Mouse (Mus musculus): ENCODE measurements at regions not wholly inside any gene's neighbourhood (a gene's known extent, or its start where the extent isn't known, plus 50 kb on each side); places are given as distances from the start of the nearest gene placed in this dataset.

DNA sequence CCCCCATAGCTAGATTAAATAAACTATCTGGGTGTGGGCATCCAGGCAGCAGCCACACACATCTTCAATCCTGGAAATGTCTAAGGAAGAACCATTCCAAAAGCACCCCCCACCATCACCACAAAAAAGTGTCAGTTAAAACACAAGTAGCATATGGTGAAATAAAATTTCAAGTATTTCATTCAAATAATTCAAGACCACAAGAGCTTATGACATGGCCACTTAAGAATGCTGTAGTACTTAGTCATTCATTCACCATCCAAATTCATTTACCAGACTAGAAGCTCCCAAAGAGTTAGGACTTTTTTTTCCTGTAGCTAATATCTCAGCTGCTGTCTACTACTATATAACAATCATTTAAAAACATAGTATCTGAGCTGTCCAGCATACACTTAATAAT lies 75.4 kb upstream of the Vgll2 start:
- Histone ChIP-seq H3K4me3 (ENCODE audit: low read depth, low read length) (no peak overlapping the region), H3K9me3 (ENCODE audit: low read length) (no peaks in the 10 kb centered on the region), H3K36me3 (ENCODE audit: insufficient read depth, low read length) (no peaks in the 10 kb centered on the region), H3K9ac (replicated peaks; ENCODE audit: low read length, poor library complexity, severe bottlenecking) (no peak overlapping the region), H3K4me1 (ENCODE audit: insufficient read depth, low read length) (no peaks in the 10 kb centered on the region), H3K27me3 (ENCODE audit: insufficient read depth, low read length) (no peaks in the 10 kb centered on the region), H3K4me2 (ENCODE audit: low read depth, low read length, poor library complexity, severe bottlenecking) (no peak overlapping the region), H3K27ac (ENCODE audit: low read depth, low read length) (no peak overlapping the region)
- no peak for TF ChIP-seq CTCF (IDR thresholded peaks at IDR 0.05)
- no peak for DNase-seq (ENCODE audit: low spot score)
- no peak for ATAC-seq (ENCODE audit: low FRiP score)

DNA sequence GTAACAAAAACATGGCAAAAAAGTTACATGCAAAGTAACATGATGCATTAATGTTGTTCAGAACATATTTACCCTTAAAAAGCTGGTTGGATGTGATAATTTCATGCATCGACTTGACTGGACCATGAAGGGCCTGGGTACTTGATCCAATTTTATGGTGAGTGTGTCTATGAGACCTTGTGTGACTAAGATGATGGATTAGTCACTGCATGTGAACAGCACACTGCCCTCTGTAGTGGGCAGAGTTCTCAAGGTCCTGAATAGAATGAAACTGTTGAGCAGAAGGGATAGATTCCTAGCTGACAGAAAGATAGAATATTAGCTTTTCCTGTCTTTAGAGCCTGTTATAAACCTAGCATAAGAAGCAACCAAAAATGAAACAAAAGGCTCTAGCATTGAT lies 72.3 kb upstream of the Vgll2 start:
- H3K36me3 ChIP-seq (ENCODE audit: insufficient read depth, low read length) = no peaks in the 10 kb centered on the region
- H3K9ac ChIP-seq (replicated peaks; ENCODE audit: low read length, poor library complexity, severe bottlenecking) = no peak overlapping the region
- no peaks in the 10 kb centered on the region for H3K4me1 ChIP-seq (ENCODE audit: insufficient read depth, low read length)
- no peaks in the 10 kb centered on the region for H3K27me3 ChIP-seq (ENCODE audit: insufficient read depth, low read length)
- WGBS = 44% methylated on average over 1 of the region's 1 CpGs
- no peak for ATAC-seq (ENCODE audit: low FRiP score)
- H3K9me3 ChIP-seq (ENCODE audit: low read length) = no peaks in the 10 kb centered on the region
- H3K27ac ChIP-seq (ENCODE audit: low read depth, low read length) = no peak overlapping the region
- no peak overlapping the region for H3K4me2 ChIP-seq (ENCODE audit: low read depth, low read length, poor library complexity, severe bottlenecking)
- no peak overlapping the region for H3K4me3 ChIP-seq (ENCODE audit: low read depth, low read length)
- TF ChIP-seq CTCF (IDR thresholded peaks at IDR 0.05) = no peak
- DNase-seq (ENCODE audit: low spot score) = no peak

DNA sequence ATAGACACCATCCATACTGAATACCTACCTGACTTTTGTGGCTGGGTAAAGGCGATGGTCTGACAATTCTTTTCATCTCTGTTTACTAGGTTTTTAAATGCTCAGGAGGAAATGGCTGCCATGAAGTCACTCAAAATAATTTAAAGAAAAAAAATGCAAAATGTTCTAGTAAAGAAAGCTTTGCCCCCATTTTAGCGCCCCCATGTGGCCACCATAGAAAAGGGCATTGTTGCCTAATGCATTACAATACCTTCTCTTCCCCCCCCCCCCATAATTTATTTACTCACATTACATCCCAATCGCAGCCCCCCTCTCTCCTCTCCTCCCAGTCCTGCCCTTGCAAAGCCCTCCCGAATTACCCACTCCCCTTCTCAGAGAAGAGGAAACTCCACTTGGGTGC lies 70.3 kb upstream of the Vgll2 start:
- no peaks in the 10 kb centered on the region for H3K4me1 ChIP-seq (ENCODE audit: insufficient read depth, low read length)
- no peak overlapping the region for H3K27ac ChIP-seq (ENCODE audit: low read depth, low read length)
- no peaks in the 10 kb centered on the region for H3K9me3 ChIP-seq (ENCODE audit: low read length)
- H3K4me2 ChIP-seq (ENCODE audit: low read depth, low read length, poor library complexity, severe bottlenecking) = no peak overlapping the region
- no peaks in the 10 kb centered on the region for H3K36me3 ChIP-seq (ENCODE audit: insufficient read depth, low read length)
- WGBS = 82% methylated on average over 4 of the region's 4 CpGs
- no peak for TF ChIP-seq CTCF (IDR thresholded peaks at IDR 0.05)
- H3K27me3 ChIP-seq (ENCODE audit: insufficient read depth, low read length) = no peaks in the 10 kb centered on the region
- ATAC-seq (ENCODE audit: low FRiP score) (no peak), DNase-seq (ENCODE audit: low spot score) (no peak)
- H3K9ac ChIP-seq (replicated peaks; ENCODE audit: low read length, poor library complexity, severe bottlenecking) = no peak overlapping the region
- H3K4me3 ChIP-seq (ENCODE audit: low read depth, low read length) = no peak overlapping the region

DNA sequence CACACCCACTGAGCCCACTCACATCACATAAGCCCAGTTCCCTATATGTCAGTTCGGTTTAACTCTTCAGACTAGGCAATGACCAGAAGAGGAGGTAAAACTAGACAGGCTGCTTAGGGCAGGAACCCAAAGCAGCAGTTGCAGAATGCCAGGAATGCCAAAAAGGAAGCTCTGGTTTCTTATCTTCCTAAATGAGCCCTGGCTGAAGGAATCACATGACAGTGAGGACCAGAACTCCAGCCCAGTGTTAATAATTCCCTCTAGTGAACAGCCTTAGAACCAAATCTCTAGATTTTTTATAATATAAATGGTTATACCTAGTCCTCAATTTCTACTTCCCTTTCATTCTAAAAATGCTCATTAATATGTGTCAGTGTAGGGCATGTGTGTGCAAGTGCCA lies 65.8 kb upstream of the Vgll2 start:
- H3K27ac ChIP-seq (ENCODE audit: low read depth, low read length) = no peak overlapping the region
- ATAC-seq (ENCODE audit: low FRiP score) = no peak
- H3K27me3 ChIP-seq (ENCODE audit: insufficient read depth, low read length) = no peaks in the 10 kb centered on the region
- H3K4me1 ChIP-seq (ENCODE audit: insufficient read depth, low read length) = no peaks in the 10 kb centered on the region
- 77% methylated on average over 1 of the region's 1 CpGs for WGBS
- H3K4me3 ChIP-seq (ENCODE audit: low read depth, low read length) = no peak overlapping the region
- no peaks in the 10 kb centered on the region for H3K9me3 ChIP-seq (ENCODE audit: low read length)
- no peak overlapping the region for H3K9ac ChIP-seq (replicated peaks; ENCODE audit: low read length, poor library complexity, severe bottlenecking)
- no peak overlapping the region for H3K4me2 ChIP-seq (ENCODE audit: low read depth, low read length, poor library complexity, severe bottlenecking)
- TF ChIP-seq CTCF (IDR thresholded peaks at IDR 0.05) = no peak
- H3K36me3 ChIP-seq (ENCODE audit: insufficient read depth, low read length) = no peaks in the 10 kb centered on the region
- no peak for DNase-seq (ENCODE audit: low spot score)

DNA sequence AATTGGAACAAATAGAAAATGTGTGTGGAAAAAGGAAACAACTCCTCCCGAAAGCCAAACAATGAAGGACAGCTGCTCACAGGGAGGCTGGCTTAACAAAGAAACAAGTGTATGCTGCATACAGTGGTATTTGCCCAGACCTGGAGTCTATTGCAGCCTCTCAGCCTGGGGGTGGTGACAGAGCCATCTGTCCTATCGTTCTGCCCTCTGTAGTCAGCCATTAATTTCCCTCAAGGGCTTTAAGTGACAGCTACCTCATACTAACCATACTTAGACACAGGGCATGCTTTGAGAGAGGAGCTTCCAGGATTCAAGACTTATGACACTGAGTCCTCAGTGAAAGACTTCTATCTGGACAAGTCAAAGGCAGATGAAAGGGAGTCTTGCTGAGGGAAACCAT lies 60.8 kb upstream of the Vgll2 start:
- Histone ChIP-seq H3K27ac (ENCODE audit: low read depth, low read length) (no peak overlapping the region), H3K36me3 (ENCODE audit: insufficient read depth, low read length) (no peaks in the 10 kb centered on the region), H3K27me3 (ENCODE audit: insufficient read depth, low read length) (no peaks in the 10 kb centered on the region), H3K9me3 (ENCODE audit: low read length) (no peaks in the 10 kb centered on the region), H3K4me1 (ENCODE audit: insufficient read depth, low read length) (no peaks in the 10 kb centered on the region), H3K4me3 (ENCODE audit: low read depth, low read length) (no peak overlapping the region), H3K4me2 (ENCODE audit: low read depth, low read length, poor library complexity, severe bottlenecking) (no peak overlapping the region), H3K9ac (replicated peaks; ENCODE audit: low read length, poor library complexity, severe bottlenecking) (no peak overlapping the region)
- DNase-seq (ENCODE audit: low spot score) (peak; percentile 16), ATAC-seq (ENCODE audit: low FRiP score) (no peak; the same call in 1 of the 2 replicates)
- no peak for TF ChIP-seq CTCF (IDR thresholded peaks at IDR 0.05)
- 13% methylated on average over 2 of the region's 2 CpGs for WGBS

DNA sequence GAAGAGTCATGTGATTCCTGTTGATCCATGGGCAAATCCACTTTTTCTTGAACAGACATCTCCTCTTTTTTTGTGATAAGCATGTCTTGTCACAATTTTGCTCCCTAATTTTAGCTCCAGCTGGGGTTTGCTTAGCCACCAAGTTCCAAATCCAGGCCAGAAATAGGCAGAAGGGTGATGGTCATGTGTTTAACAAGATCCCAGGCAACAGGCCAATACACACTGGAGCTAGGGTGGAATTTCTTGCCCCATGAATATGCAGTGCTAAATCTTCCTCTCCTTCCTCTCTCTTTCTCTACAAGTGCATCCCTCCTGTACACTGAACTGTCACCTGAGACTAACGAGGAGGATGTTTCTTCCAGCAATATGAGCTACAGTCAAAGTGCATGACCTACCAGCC lies 58.6 kb upstream of the Vgll2 start:
- H3K4me3 ChIP-seq (ENCODE audit: low read depth, low read length) = no peak overlapping the region
- 96% methylated on average over 1 of the region's 1 CpGs for WGBS
- H3K36me3 ChIP-seq (ENCODE audit: insufficient read depth, low read length) = no peaks in the 10 kb centered on the region
- no peaks in the 10 kb centered on the region for H3K4me1 ChIP-seq (ENCODE audit: insufficient read depth, low read length)
- TF ChIP-seq CTCF (IDR thresholded peaks at IDR 0.05) = no peak
- H3K27me3 ChIP-seq (ENCODE audit: insufficient read depth, low read length) = no peaks in the 10 kb centered on the region
- DNase-seq (ENCODE audit: low spot score) (no peak), ATAC-seq (ENCODE audit: low FRiP score) (no peak)
- H3K9ac ChIP-seq (replicated peaks; ENCODE audit: low read length, poor library complexity, severe bottlenecking) = no peak overlapping the region
- no peak overlapping the region for H3K4me2 ChIP-seq (ENCODE audit: low read depth, low read length, poor library complexity, severe bottlenecking)
- H3K9me3 ChIP-seq (ENCODE audit: low read length) = no peaks in the 10 kb centered on the region
- H3K27ac ChIP-seq (ENCODE audit: low read depth, low read length) = no peak overlapping the region

DNA sequence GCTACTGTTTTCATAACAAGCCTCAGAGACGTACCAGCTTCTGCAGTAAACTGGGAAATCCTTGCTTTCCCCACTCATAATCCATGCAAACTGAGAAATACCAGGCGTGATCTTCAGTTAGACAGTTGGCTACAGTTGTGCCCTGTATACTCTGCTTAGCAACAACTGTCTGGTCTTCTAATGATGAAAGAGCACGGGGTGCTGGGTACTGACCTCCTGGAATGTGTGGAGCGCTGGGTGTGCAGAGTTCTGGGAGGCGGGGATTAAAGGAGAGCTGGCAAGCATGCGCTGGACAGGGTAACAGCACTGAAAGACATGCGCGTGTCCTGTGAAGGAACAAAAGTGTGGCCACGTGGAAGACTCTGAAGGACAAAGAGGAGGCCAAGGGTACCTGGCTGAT lies 52.2 kb upstream of the Vgll2 start:
- Histone ChIP-seq H3K27me3 (ENCODE audit: insufficient read depth, low read length) (no peaks in the 10 kb centered on the region), H3K36me3 (ENCODE audit: insufficient read depth, low read length) (no peaks in the 10 kb centered on the region), H3K4me1 (ENCODE audit: insufficient read depth, low read length) (no peaks in the 10 kb centered on the region), H3K9ac (replicated peaks; ENCODE audit: low read length, poor library complexity, severe bottlenecking) (no peak overlapping the region), H3K4me2 (ENCODE audit: low read depth, low read length, poor library complexity, severe bottlenecking) (no peak overlapping the region), H3K4me3 (ENCODE audit: low read depth, low read length) (no peak overlapping the region), H3K9me3 (ENCODE audit: low read length) (no peaks in the 10 kb centered on the region), H3K27ac (ENCODE audit: low read depth, low read length) (no peak overlapping the region)
- no peak for ATAC-seq (ENCODE audit: low FRiP score)
- WGBS = 64% methylated on average over 9 of the region's 9 CpGs
- TF ChIP-seq CTCF (IDR thresholded peaks at IDR 0.05) = no peak
- DNase-seq (ENCODE audit: low spot score) = no peak

Data from midbrain, postnatal 0 days (tissue).